Mouse (Mus musculus): ENCODE data around the gene Acot7.

The Acot7 gene

GRCm38 (mm10) chr4:152277916-152278315, 100.0 kb downstream of the Acot7 start:
- DNase-seq = no peak

GRCm38 (mm10) chr4:152278986-152279385, 101.1 kb downstream of the Acot7 start:
- no peak for DNase-seq

GRCm38 (mm10) chr4:152281601-152282000, 103.7 kb downstream of the Acot7 start:
- no peak for DNase-seq

- DNase-seq = no peak
These were observed 104.8 kb downstream of the Acot7 start for GRCm38 (mm10) chr4:152282721-152283120.

- peak; percentile 93 for DNase-seq
These were observed 105.4 kb downstream of the Acot7 start for GRCm38 (mm10) chr4:152283186-152283950.

GRCm38 (mm10) chr4:152285505-152285904, 107.6 kb downstream of the Acot7 start:
- peak; percentile 70 for DNase-seq

GRCm38 (mm10) chr4:152286183-152286582, 108.2 kb downstream of the Acot7 start:
- no peak for DNase-seq

GRCm38 (mm10) chr4:152286887-152287286, 109.0 kb downstream of the Acot7 start:
- DNase-seq = peak; percentile 88

DNA sequence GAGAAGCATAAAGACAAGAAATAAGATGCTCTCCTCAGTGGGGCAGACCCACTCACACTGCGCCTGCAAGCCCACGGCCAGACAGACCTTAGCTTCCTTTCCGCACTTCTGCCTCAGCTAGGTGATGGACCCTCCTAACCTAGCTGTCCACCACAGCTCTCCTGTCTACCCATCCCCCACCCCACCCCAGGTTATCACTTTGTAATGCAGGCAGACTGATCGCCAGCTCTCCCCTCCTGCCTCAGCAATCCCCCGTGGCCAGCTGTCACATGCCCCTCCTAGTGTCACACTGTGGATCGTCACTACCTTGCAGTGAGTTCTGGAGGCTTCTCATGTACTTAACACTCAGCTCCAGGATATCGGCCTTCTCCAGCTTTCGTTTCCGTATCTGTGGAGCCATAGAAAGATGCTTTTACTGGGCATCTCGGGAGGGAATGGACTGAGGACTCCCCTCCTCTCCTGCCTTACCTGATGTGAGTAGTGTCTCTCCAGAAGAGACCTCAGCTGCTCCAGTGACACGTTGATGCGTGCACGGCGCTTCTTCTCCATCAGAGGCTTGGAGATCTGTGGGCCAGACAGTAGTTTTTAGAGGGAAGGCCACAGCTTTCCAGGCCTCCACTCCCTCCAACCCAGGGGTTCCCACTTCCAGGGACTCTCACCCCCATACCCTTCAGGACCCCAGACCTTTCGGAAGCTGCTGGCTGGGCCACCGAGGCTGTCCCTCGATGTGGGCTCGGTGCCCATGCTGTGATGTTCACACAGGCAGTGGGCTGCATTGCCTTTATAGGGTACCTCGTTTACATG, 109.6 kb downstream of the Acot7 start:
- DNase-seq = no peak

DNA sequence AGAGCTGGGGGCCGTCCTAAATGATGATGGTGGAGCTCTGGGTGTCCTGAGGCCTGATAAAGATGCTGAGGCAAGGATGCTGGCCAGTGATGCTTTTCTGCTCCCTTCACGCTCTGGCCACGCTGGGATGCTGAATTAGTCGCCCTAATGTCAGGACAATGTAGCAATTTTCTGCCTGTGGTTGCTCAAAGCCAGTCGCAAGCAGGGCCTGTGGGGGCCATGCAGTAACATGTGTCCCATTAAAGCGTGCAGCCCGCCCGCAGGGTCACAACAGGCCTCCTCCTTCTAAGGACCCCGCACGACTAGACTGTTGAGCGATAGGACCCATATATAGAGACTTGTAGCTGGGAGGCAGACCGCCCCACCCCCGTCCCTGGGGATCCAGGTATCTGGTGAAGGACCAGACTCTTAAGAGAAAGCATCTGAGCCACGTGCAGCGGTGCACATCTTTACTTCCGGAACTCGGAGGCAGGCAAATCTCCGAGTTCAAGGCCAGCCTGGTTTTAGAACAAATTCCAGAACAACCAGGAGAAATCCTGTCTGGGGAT, 110.5 kb downstream of the Acot7 start:
- DNase-seq = no peak

- no peak for DNase-seq
These were observed 112.5 kb downstream of the Acot7 start for GRCm38 (mm10) chr4:152290385-152290784.

DNA sequence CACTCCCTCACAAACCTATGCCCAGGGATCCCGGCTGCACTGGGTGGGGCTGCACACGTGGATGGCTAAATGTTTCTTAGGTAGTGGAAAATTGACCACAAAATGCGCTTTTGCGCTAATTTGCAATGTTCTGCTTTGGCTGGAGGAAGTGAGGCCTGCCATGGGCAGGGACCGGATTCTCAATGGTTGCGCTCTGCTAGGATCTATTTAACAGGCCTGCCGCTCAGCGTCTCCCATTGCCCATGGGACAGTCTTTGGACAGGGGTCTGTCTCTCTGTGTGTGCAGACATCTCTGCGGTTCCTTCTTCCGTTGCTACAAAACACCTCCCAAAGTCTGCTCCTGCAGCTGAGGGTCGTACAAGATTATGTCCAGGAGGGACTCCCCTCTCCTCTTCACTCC, 113.1 kb downstream of the Acot7 start:
- DNase-seq = no peak

DNA sequence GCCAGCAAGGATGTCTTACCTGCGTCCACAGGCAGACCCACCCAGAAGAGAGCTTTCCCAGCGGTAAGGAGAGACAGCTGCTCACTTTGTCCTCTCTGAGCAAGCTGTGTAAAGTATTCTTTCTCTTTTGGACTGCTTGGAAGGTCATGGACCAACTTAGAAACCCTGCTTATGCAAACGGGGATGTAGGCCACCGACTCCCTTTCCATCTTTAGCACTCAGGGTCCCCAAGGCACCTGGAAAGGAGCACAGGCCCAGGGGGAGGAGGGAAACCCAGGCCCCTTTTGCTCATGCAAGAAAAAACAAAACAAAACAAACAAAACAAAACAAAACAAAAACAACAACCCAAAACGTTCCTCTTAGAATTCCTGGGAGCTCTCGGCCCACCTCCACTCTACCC, 113.6 kb downstream of the Acot7 start, which contains the start of gene Hes3:
Gene Hes3 (minus strand): TSS at position 101 of the 400 bp plus-strand sequence.
- DNase-seq = no peak

GRCm38 (mm10) chr4:152292102-152292765, 114.3 kb downstream of the Acot7 start:
- DNase-seq = no peak

DNA sequence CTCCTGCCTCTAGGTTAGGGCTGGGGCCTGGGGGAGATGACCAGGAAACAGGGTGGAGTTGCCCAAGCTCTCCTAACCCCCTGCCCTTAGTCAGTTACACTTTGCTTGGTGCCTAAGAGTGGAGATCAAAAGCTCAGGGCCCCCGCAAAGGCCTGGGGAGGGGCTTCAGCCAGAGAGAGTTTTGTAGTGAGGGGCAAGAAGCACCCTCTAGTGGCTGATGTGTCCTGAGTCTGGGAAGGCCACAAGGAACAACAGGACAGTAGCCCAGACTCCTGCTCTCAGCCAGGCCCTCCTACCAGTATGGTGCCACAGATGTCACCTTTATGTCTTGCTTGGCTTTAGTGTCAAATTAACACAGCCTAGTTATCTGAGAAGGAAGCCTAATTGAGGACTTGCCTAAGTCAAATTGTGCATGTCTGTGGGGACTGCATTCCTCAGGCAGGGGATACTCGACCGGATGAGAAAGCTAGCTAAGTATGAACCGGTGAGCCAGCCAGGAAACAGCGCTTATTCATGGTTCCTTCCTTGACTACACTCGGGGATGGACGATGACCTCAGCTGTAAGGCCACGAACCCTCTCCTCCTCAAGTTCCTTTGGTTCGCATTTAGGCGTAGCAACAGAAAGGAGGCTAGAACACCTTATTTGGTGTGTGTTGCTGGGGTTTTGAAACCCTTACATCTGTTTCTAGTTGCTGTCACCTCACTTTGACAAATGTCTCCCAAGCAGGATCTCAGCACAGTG, 116.4 kb downstream of the Acot7 start:
- no peak for DNase-seq

GRCm38 (mm10) chr4:152295916-152296315, 118.0 kb downstream of the Acot7 start:
- DNase-seq = peak; percentile 43

DNA sequence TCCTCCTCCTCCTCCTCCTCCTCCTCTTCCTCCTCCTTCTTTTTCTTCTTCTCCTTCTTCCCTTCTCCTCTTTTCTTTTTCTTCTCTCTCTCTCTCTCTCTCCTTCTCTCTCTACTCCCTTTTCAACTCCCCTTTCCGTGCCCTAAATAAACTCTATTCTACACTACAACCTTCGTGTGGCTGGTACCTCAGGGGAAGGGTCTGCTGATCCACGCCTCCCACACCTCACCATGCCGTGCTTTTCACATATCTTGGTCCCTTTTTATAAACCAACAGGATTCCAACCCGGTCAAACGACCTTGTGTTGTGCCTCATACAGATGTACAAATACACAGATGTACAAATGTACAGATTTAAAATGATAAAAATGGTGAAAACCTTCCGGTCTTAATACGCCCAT, 118.4 kb downstream of the Acot7 start:
- DNase-seq = peak; percentile 39

- peak; percentile 100 for DNase-seq
These were observed 119.2 kb downstream of the Acot7 start, which contains the start of gene Icmt for GRCm38 (mm10) chr4:152296874-152297861. Gene Icmt, plus strand, starts transcription at chr4:152297227.

GRCm38 (mm10) chr4:152298836-152299235, 120.9 kb downstream of the Acot7 start:
- DNase-seq = no peak

DNA sequence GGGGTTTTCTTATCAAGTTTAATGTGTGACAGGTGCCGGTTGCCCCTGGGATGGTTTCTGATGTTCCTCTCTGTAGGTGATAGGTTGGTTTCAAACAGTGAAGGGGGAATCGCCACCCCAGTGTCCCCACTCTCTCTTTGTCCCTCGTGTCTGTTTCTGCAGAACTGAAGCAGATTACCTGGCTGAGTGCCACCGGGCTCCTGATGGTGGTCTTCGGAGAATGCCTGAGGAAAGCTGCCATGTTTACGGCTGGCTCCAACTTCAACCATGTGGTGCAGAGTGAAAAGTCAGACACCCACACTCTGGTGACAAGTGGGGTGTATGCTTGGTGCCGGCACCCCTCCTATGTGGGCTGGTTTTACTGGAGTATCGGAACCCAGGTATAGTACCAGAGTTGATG, 122.4 kb downstream of the Acot7 start:
- DNase-seq = no peak

- no peak for DNase-seq
These were observed 124.1 kb downstream of the Acot7 start for GRCm38 (mm10) chr4:152302012-152302411.

All from thymus, postnatal 4 days (tissue).